In the genomic region with DNA sequence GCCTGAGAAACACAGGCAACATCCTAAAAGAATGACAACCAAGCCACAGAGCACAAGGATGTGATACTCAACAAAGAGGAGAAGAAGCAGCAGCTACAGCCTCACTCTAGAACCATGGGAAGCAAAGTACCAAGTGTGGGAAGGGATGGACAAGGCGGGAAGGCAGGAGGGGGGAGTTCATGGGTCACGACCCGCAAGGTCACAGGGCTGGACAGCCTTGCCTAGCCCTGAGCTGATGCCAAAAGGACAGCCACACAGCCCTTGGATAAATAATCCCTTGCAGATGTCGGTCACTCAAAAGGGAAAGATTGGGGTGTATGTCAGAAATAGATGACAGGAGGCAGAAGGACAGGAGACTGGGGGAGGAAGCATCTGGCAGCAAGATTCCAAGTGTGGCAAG, we compare ENCODE assay signal across 27 mouse cellular contexts.
A peak's percentile ranks its signal among the peaks of the same experiment; 100 is the strongest.
DNase-seq lines count a peak whose midpoint lies in the region; ATAC-seq lines count a peak whose summit lies in the region.
"Had no signal": no experiment of that assay in that cellular context is flagged by ENCODE, and none has a peak within 500 bp of the region (broad histone marks: within the 10 kb centered on the region; RNA-seq: fewer than 3 reads in every experiment).

No protein-coding gene starts in this region.

- H3K9me3 ChIP-seq in heart, embryonic 10.5 days: no peaks in the 10 kb centered on the region
- no peaks in the 10 kb centered on the region for H3K9me3 ChIP-seq in midbrain, embryonic 10.5 days (replicated peaks)
- no peaks in the 10 kb centered on the region for H3K9me3 ChIP-seq in midbrain, embryonic 11.5 days (ENCODE audit: control insufficient read depth, low read length)
- H3K9me3 ChIP-seq: embryonic facial prominence, embryonic 13.5 days; embryonic facial prominence, embryonic 15.5 days; forebrain, embryonic 10.5 days; forebrain, embryonic 12.5 days; G1E had no signal

- H3K27me3 ChIP-seq in heart, embryonic 10.5 days (ENCODE audit: insufficient read depth, poor library complexity, severe bottlenecking): no peaks in the 10 kb centered on the region
- no peaks in the 10 kb centered on the region for H3K27me3 ChIP-seq in midbrain, embryonic 10.5 days (ENCODE audit: low read depth, poor library complexity, severe bottlenecking)
- H3K27me3 ChIP-seq in midbrain, embryonic 11.5 days (ENCODE audit: control insufficient read depth, insufficient read depth, low read length): no peaks in the 10 kb centered on the region
- H3K27me3 ChIP-seq: CH12.LX; embryonic facial prominence, embryonic 13.5 days; embryonic facial prominence, embryonic 15.5 days; forebrain, embryonic 12.5 days; Patski had no signal

- no peaks in the 10 kb centered on the region for H3K36me3 ChIP-seq in heart, embryonic 10.5 days
- no peaks in the 10 kb centered on the region for H3K36me3 ChIP-seq in midbrain, embryonic 10.5 days
- H3K36me3 ChIP-seq in midbrain, embryonic 11.5 days (ENCODE audit: control insufficient read depth, insufficient read depth, low read length): no peaks in the 10 kb centered on the region
- H3K36me3 ChIP-seq: embryonic facial prominence, embryonic 15.5 days; forebrain, embryonic 10.5 days; forebrain, embryonic 12.5 days had no signal

- WGBS in heart, embryonic 10.5 days: 71% methylated on average over 4 of the region's 4 CpGs
- WGBS in midbrain, embryonic 10.5 days: 49% methylated on average over 4 of the region's 4 CpGs
- 64% methylated on average over 4 of the region's 4 CpGs for WGBS in midbrain, embryonic 11.5 days

- DNase-seq in embryo, embryonic 10 days (ENCODE audit: low spot score): peak; percentile 76
- DNase-seq in embryo, embryonic 10.5 days (ENCODE audit: low spot score): no peak
- no peak for DNase-seq in heart, embryonic 10.5 days (ENCODE audit: low spot score)
- DNase-seq in heart, adult 9 months (ENCODE audit: low spot score in 2 of 2): no peak
- no peak for DNase-seq in midbrain, embryonic 10.5 days (ENCODE audit: low spot score)
- DNase-seq in midbrain, embryonic 11.5 days (ENCODE audit: low spot score, missing footprints): no peak
- DNase-seq: adrenal gland, adult 8-10 months; adrenal gland, postnatal 14 days; adrenal gland, postnatal 36 days; B cell, adult 2 months; cerebellum, adult 11 months; cerebellum, adult 18-20 months; cerebellum, adult 8-10 months; cerebellum, adult 9-11 months; cerebellum, postnatal 14 days; cerebellum, postnatal 36 days had no signal

- H3K4me1 ChIP-seq in heart, embryonic 10.5 days: peaks cover 47% of the 10 kb centered on the region
- H3K4me1 ChIP-seq in midbrain, embryonic 10.5 days: peaks cover 16% of the 10 kb centered on the region
- H3K4me1 ChIP-seq in midbrain, embryonic 11.5 days (ENCODE audit: control insufficient read depth, insufficient read depth, low read length): no peaks in the 10 kb centered on the region
- H3K4me1 ChIP-seq: forebrain, embryonic 12.5 days had no signal

- no peak for ATAC-seq in midbrain, embryonic 11.5 days (ENCODE audit: low FRiP score)
- ATAC-seq: activated CD4-positive, CD25-positive, alpha-beta regulatory T cell, adult 4 months; forebrain, embryonic 14.5 days; forebrain, embryonic 16.5 days; Patski had no signal

- H3K4me2 ChIP-seq in midbrain, embryonic 11.5 days: no peak overlapping the region
- H3K4me2 ChIP-seq: embryonic facial prominence, embryonic 13.5 days; embryonic facial prominence, embryonic 15.5 days; forebrain, embryonic 12.5 days had no signal

- peak overlapping the region; percentile 52; the same call in 1 of the 2 replicates for H3K27ac ChIP-seq in heart, embryonic 10.5 days
- H3K27ac ChIP-seq in midbrain, embryonic 10.5 days (replicated peaks): 0 out of 2 replicates have a peak overlapping the region, but pooled peaks have one; percentile 13
- H3K27ac ChIP-seq in midbrain, embryonic 11.5 days (ENCODE audit: low read depth, low read length): no peak overlapping the region
- H3K27ac ChIP-seq: embryonic facial prominence, embryonic 13.5 days; embryonic facial prominence, embryonic 15.5 days; forebrain, embryonic 10.5 days; forebrain, embryonic 12.5 days had no signal

- H3K4me3 ChIP-seq in heart, embryonic 10.5 days: no peak overlapping the region
- no peak overlapping the region for H3K4me3 ChIP-seq in midbrain, embryonic 10.5 days
- no peak overlapping the region for H3K4me3 ChIP-seq in midbrain, embryonic 11.5 days (ENCODE audit: low read depth, low read length)
- H3K4me3 ChIP-seq: embryonic facial prominence, embryonic 13.5 days; embryonic facial prominence, embryonic 15.5 days; erythroblast, embryonic 14.5 days; forebrain, embryonic 10.5 days; forebrain, embryonic 12.5 days had no signal

- no peak overlapping the region for H3K9ac ChIP-seq in midbrain, embryonic 11.5 days (ENCODE audit: low read length)
- H3K9ac ChIP-seq: embryonic facial prominence, embryonic 13.5 days; embryonic facial prominence, embryonic 15.5 days; forebrain, embryonic 12.5 days had no signal
